Mouse (Mus musculus) bone marrow, adult 2 months (tissue): ENCODE results near the gene Zfp91. TPM values are rescaled to one million over a fixed set of nuclear protein-coding genes. Genes with fewer than 3 reads are reported as not detected.

Experiments
- H3K27ac ChIP-seq: fragments of 200-500 bp; 2 replicates; pipeline ENCODE4 v1.5.1; 2012; ENCODE audit warnings: low read depth, mild to moderate bottlenecking, control low read depth, inconsistent platforms, low read length; ENCODE audit not compliant: control insufficient read depth, poor library complexity, insufficient read depth
- H3K4me1 ChIP-seq: fragments of 200-500 bp; 2 replicates; pipeline ENCODE4 v1.6.1; 2011; ENCODE audit warnings: low read length; ENCODE audit not compliant: control insufficient read depth, insufficient read depth
- H3K4me3 ChIP-seq: fragments of 200-500 bp; replicated peaks from 2 replicates; pipeline ENCODE3; 2011; ENCODE audit warnings: mild to moderate bottlenecking, low read depth, low read length, control low read depth; ENCODE audit not compliant: control insufficient read depth
- CTCF ChIP-seq: fragments of 200-500 bp; IDR thresholded peaks from 2 replicates; pipeline ENCODE4 v1.5.1; 2011; ENCODE audit warnings: low read length, control low read depth; ENCODE audit not compliant: control insufficient read depth, insufficient read depth
- POLR2A ChIP-seq: fragments of 200-500 bp; IDR thresholded peaks from 2 replicates; pipeline ENCODE4 v1.6.1; 2011; ENCODE audit warnings: low read depth, mild to moderate bottlenecking, control low read depth, low read length, borderline replicate concordance; ENCODE audit not compliant: control insufficient read depth
- WGBS: fragments of 180-500 bp; shearing (Covaris S2); methylation state at CpG from one replicate; pipeline ENCODE4 v1.1.7; 2018; 5-methylcytosine and 5-hydroxymethylcytosine counted together
- polyA plus RNA-seq: library from polyadenylated mRNA; stranded (reverse); fragments of >200 nt; gene quantifications from 2 replicates; pipeline ENCODE4 v1.2.4, GENCODE M21; 2011; ENCODE audit warnings: low replicate concordance; ENCODE audit not compliant: missing spikeins, insufficient read depth, insufficient read length

Gene Zfp91
- polyA plus RNA-seq, 1 experiment, result 46.7 TPM

- no peak overlapping the region for H3K27ac ChIP-seq
- WGBS, result 55% methylated on average over 1 of the region's 1 CpGs
Observed at GRCm38 (mm10) chr19:12813883-12814282, 18.0 kb upstream of the Zfp91 start.

GRCm38 (mm10) chr19:12812644-12813364, 16.9 kb upstream of the Zfp91 start:
- Histone ChIP-seq H3K4me3 (no peak overlapping the region), H3K27ac (no peak overlapping the region), H3K4me1 (no peaks in the 10 kb centered on the region)
- WGBS, result 78% methylated on average over 1 of the region's 1 CpGs
- TF ChIP-seq POLR2A (no peak), CTCF (no peak)

More at GRCm38 (mm10) chr19:12813883-12814282, 18.0 kb upstream of the Zfp91 start:
- no peaks in the 10 kb centered on the region for H3K4me1 ChIP-seq
- no peak overlapping the region for H3K4me3 ChIP-seq
- TF ChIP-seq CTCF (no peak), POLR2A (no peak)

GRCm38 (mm10) chr19:12806214-12806613, 10.3 kb upstream of the Zfp91 start:
- H3K4me1 ChIP-seq, result peaks cover 1% of the 10 kb centered on the region; the same call in 1 of the 2 replicates
- TF ChIP-seq CTCF (no peak), POLR2A (no peak)
- H3K4me3 ChIP-seq, result no peak overlapping the region
- H3K27ac ChIP-seq, result no peak overlapping the region
- WGBS, result 33% methylated on average over 2 of the region's 2 CpGs

- peaks cover 2% of the 10 kb centered on the region; the same call in 1 of the 2 replicates for H3K4me1 ChIP-seq
- TF ChIP-seq POLR2A, result no peak
- no peak for TF ChIP-seq CTCF
- no peak overlapping the region for H3K27ac ChIP-seq
- H3K4me3 ChIP-seq, result no peak overlapping the region
- WGBS, result 69% methylated on average over 3 of the region's 3 CpGs
Observed at GRCm38 (mm10) chr19:12805730-12806129, 9.8 kb upstream of the Zfp91 start.

DNA sequence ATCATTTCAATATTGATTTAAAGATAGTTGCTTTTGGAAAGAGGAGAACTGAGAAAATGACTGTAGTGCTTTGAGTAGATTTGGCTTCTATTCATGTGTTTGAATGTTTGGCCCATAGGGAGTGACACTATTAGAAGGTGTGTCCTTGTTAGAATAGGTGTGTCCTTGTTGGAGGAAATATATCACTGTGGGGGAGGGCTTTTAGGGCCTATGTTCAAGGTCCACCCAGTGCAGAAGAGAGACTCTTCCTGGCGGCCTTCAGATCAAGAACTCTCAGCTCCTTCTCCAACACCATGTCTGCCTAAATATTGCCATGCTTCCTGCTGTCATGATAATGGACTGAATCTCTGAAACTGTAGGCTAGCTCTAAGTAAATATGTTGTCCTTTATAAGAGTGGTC, 8.3 kb upstream of the Zfp91 start:
- Histone ChIP-seq H3K4me3 (no peak overlapping the region), H3K4me1 (peaks cover 3% of the 10 kb centered on the region; the same call in 1 of the 2 replicates), H3K27ac (no peak overlapping the region)
- TF ChIP-seq CTCF, result no peak
- no peak for TF ChIP-seq POLR2A
- 67% methylated on average over 1 of the region's 1 CpGs for WGBS

- WGBS, result 82% methylated on average over 3 of the region's 3 CpGs
- H3K27ac ChIP-seq, result no peak overlapping the region
- peaks cover 3% of the 10 kb centered on the region; the same call in 1 of the 2 replicates for H3K4me1 ChIP-seq
- TF ChIP-seq POLR2A (no peak), CTCF (no peak)
- no peak overlapping the region for H3K4me3 ChIP-seq
Observed at GRCm38 (mm10) chr19:12802830-12803229, 6.9 kb upstream of the Zfp91 start.

DNA sequence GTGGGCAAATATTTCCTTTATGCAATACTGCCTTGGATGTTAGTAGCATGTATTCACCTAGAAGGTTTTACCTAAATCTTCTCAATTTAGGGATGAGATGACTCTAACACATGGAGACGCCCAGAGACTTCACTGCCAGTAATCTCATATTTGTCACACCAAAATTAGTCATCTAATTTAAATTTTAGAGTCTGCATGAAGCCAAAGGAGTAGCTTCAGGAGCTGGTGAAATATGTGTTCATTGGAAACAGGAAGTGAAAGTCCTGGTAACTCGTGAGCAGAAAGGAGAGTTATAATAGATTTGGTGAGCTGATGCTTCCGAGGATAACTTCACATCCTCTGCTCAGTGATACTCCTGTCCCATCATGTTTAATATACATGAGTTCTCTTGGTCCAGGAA, 5.1 kb upstream of the Zfp91 start:
- no peak for TF ChIP-seq POLR2A
- TF ChIP-seq CTCF, result no peak
- Histone ChIP-seq H3K4me3 (no peak overlapping the region), H3K27ac (no peak overlapping the region), H3K4me1 (peaks cover 3% of the 10 kb centered on the region; the same call in 1 of the 2 replicates)
- 19% methylated on average over 3 of the region's 3 CpGs for WGBS

- H3K4me1 ChIP-seq, result peaks cover 2% of the 10 kb centered on the region; the same call in 1 of the 2 replicates
- TF ChIP-seq CTCF, result no peak
- no peak for TF ChIP-seq POLR2A
- no peak overlapping the region for H3K4me3 ChIP-seq
- no peak overlapping the region for H3K27ac ChIP-seq
- WGBS, result 65% methylated on average over 2 of the region's 2 CpGs
Observed at GRCm38 (mm10) chr19:12800621-12801020, 4.7 kb upstream of the Zfp91 start.

DNA sequence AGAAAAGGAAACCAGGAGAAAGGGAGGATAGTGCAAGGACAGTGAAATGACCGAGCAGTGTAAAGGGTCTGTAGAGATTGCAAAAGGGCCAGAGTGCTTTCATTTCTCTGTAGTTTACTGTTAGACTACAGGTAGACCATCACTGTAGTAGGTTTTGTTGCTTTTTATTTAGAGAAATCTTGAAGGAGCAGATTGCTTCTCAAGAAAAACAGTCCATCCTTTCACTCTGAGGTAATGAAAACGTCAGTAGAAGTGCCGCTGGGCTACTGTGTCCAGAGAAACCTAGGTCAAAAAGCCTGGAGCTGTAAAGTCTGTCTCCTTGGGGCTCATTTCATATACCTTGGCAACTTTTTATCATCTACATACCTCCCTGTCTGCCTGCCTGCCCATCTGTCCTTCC, 3.2 kb upstream of the Zfp91 start:
- no peak overlapping the region for H3K4me3 ChIP-seq
- H3K4me1 ChIP-seq, result peaks cover 2% of the 10 kb centered on the region; the same call in 1 of the 2 replicates
- 69% methylated on average over 3 of the region's 3 CpGs for WGBS
- no peak for TF ChIP-seq POLR2A
- no peak for TF ChIP-seq CTCF
- peak overlapping the region; percentile 76; the same call in 1 of the 2 replicates for H3K27ac ChIP-seq

DNA sequence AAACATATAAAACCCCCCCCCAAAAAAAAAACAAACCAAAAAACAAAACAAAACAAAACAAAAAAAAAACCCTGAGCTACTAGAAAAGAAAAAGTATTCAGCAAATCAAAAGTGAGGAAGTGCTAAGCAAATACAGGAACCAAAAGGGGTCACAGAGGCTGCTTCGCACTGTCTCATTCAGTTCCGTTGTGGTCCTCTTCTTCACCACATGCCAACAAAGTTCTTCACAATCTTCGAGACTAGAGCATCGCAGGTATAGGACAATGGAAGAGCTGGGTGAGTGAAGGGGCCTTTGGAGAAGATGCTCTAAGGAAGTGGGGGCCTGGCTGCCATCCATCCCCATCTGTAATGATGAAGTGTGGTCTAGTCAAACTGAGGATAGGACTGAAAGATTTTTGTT, 2.5 kb upstream of the Zfp91 start:
- 6% methylated on average over 4 of the region's 4 CpGs for WGBS
- Histone ChIP-seq H3K27ac (peak overlapping the region; percentile 76), H3K4me3 (peak overlapping the region; percentile 58), H3K4me1 (peaks cover 2% of the 10 kb centered on the region; the same call in 1 of the 2 replicates)
- no peak for TF ChIP-seq CTCF
- no peak for TF ChIP-seq POLR2A
